8 mouse cellular contexts compared by ENCODE assay signal in the genomic region with DNA sequence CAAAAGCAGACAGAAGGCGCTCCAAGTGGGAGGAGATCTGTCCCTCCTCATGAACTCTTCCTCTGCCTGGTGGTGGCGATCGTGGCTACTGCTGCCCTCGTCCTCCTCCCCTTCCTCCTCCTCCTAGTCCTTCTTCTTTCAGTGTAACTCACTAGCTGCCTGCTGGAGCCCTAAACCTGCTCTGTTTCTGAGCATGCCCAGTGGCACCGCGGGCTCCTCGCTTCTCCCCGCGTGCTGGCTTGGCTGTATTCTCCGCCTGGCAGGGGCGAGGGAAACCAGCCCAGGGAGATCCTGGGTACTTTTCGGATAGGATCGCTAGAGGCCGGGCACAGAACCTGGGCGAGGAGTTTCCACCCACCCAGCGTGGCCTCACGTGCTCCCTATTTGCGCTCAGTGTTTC. TPM values are rescaled to one million over a fixed set of nuclear protein-coding genes. Genes with fewer than 3 reads are reported as not detected.
A peak's percentile ranks its signal among the peaks of the same experiment; 100 is the strongest.
DNase-seq lines count a peak whose midpoint lies in the region; TF ChIP-seq lines count a peak whose summit lies in the region.

A gene (minus strand): TSS at position 71 of the 400 bp plus-strand sequence.

- WGBS in hindbrain, embryonic 10.5 days, result 2% methylated on average over 18 of the region's 18 CpGs
- under 1% methylated on average over 18 of the region's 18 CpGs for WGBS in olfactory bulb, adult 2 months

- no peaks in the 10 kb centered on the region for H3K36me3 ChIP-seq in hindbrain, embryonic 10.5 days

- peaks cover 61% of the 10 kb centered on the region for H3K27me3 ChIP-seq in hindbrain, embryonic 10.5 days (ENCODE audit: insufficient read depth, poor library complexity, severe bottlenecking)

- H3K4me3 ChIP-seq in hindbrain, embryonic 10.5 days, result peak within 1 kb of the TSS; percentile 70
- peak within 1 kb of the TSS; percentile 61 for H3K4me3 ChIP-seq in olfactory bulb, adult 2 months (ENCODE audit: insufficient read depth, low read depth, low read length)

- peak within 1 kb of the TSS; percentile 53 for H3K27ac ChIP-seq in hindbrain, embryonic 10.5 days
- H3K27ac ChIP-seq in olfactory bulb, adult 2 months (ENCODE audit: insufficient read depth, low read depth, low read length), result peak within 1 kb of the TSS; percentile 48; the same call in 1 of the 2 replicates

- TF ChIP-seq POLR2A in olfactory bulb, adult 2 months (IDR thresholded peaks at IDR 0.05; ENCODE audit: insufficient read depth, low read depth, low read length), result no peak

- TF ChIP-seq CTCF in olfactory bulb, adult 2 months (IDR thresholded peaks at IDR 0.05; ENCODE audit: insufficient read depth, low read depth, low read length), result no peak

- H3K9me3 ChIP-seq in hindbrain, embryonic 10.5 days, result no peaks in the 10 kb centered on the region

- DNase-seq in spleen, adult 18-20 months, result peak; percentile 6 to 10
- no peak for DNase-seq in spleen, postnatal 14 days (ENCODE audit: low spot score in 2 of 2)
- peak; percentile 26 to 58 for DNase-seq in frontal cortex, postnatal 10 days (ENCODE audit: low spot score in 2 of 2)
- DNase-seq in hindbrain, embryonic 10.5 days (ENCODE audit: low spot score), result peak; percentile 73
- DNase-seq in layer of hippocampus, adult 9-11 months, result peak; percentile 54
- peak; percentile 56 to 59 for DNase-seq in lung, adult 18-20 months
- DNase-seq in urinary bladder, postnatal 36 days (ENCODE audit: low spot score in 2 of 2), result peak; percentile 6 to 28

- H3K4me1 ChIP-seq in hindbrain, embryonic 10.5 days (replicated peaks), result peaks cover 19% of the 10 kb centered on the region
- peaks cover 4% of the 10 kb centered on the region for H3K4me1 ChIP-seq in olfactory bulb, adult 2 months (ENCODE audit: control insufficient read depth, insufficient read depth, low read length)

RNA-seq across cellular contexts. Expression of the gene that starts here (rescaled TPM):
- 0.31 and 0.41 TPM in 2 replicates for polyA plus RNA-seq in hindbrain, embryonic 10.5 days (2016; fragmentation: Nextera tagmentation; extraction: Ambion mirVana)
- not detected in 2 replicates for polyA plus RNA-seq in olfactory bulb, adult 2 months (2012; ENCODE audit: insufficient read depth, insufficient read length, low replicate concordance, missing spikeins)

Comparison
In these comparisons a context has a peak if more than half of its experiments do, and no peak if none do; other contexts are left out.
1. DNase-seq: peak in spleen, adult 18-20 months (2 of 2), frontal cortex, postnatal 10 days (2 of 2), layer of hippocampus, adult 9-11 months (single experiment), lung, adult 18-20 months (2 of 2) and urinary bladder, postnatal 36 days (2 of 2); none in spleen, postnatal 14 days (0 of 2).
2. Peak in DNase-seq, H3K4me3 ChIP-seq and H3K27ac ChIP-seq in hindbrain, embryonic 10.5 days; RNA of the gene not detected or under 1 TPM.